Mouse (Mus musculus) intestine, postnatal 0 days (tissue): ENCODE data around the gene Atp5d. TPM values are rescaled to one million over a fixed set of nuclear protein-coding genes. Genes with fewer than 3 reads are reported as not detected.

ENCODE experiments used
- ATAC-seq: fragments of 200-750 bp; cut with Nextera tagmentation; 2 replicates; pipeline ENCODE4 v1.8.0; 2017; ENCODE audit warnings: mild to moderate bottlenecking, moderate TSS enrichment, moderate library complexity
- H3K27ac ChIP-seq: fragments of 300-500 bp; sonication (generic); 2 replicates; pipeline ENCODE4 v1.5.1; 2014; ENCODE audit warnings: mild to moderate bottlenecking, low read depth, low read length, moderate library complexity
- H3K27me3 ChIP-seq: fragments of 300-500 bp; sonication (generic); replicated peaks from 2 replicates; pipeline ENCODE4 v1.6.1; 2014; ENCODE audit warnings: low read length, mixed read lengths; ENCODE audit not compliant: control insufficient read depth, insufficient read depth
- H3K36me3 ChIP-seq: fragments of 300-500 bp; sonication (generic); 2 replicates; pipeline ENCODE4 v1.6.1; 2014; ENCODE audit warnings: mild to moderate bottlenecking, moderate library complexity; ENCODE audit not compliant: control insufficient read depth, insufficient read depth
- H3K4me1 ChIP-seq: fragments of 300-500 bp; sonication (generic); replicated peaks from 2 replicates; pipeline ENCODE4 v1.6.1; 2014; ENCODE audit warnings: antibody characterized with exemption, low read length, mixed read lengths; ENCODE audit not compliant: control insufficient read depth, insufficient read depth
- H3K4me2 ChIP-seq: fragments of 300-500 bp; sonication (generic); replicated peaks from 2 replicates; pipeline ENCODE4 v1.6.1; 2014; ENCODE audit warnings: low read depth, mild to moderate bottlenecking, moderate library complexity
- H3K4me3 ChIP-seq: fragments of 300-500 bp; sonication (generic); 2 replicates; pipeline ENCODE4 v1.5.1; 2014; ENCODE audit warnings: low read depth, low read length
- H3K9ac ChIP-seq: fragments of 300-500 bp; sonication (generic); 2 replicates; pipeline ENCODE4 v1.6.1; 2014; ENCODE audit warnings: mild to moderate bottlenecking, low read depth, low read length
- H3K9me3 ChIP-seq: fragments of 300-500 bp; sonication (generic); 2 replicates; pipeline ENCODE4 v1.6.1; 2016; ENCODE audit warnings: mixed run types; ENCODE audit not compliant: control insufficient read depth
- CTCF ChIP-seq: sonication (generic); IDR thresholded peaks from 2 replicates; pipeline ENCODE4 v1.5.1; 2016; ENCODE audit warnings: low read depth, mild to moderate bottlenecking, control low read depth, antibody characterized with exemption, moderate library complexity
- WGBS: fragments of 180-500 bp; shearing (Covaris S2); extraction: QIAGEN DNeasy Blood & Tissue Kit; methylation state at CpG from one replicate; pipeline ENCODE4 v1.1.7; 2014; 5-methylcytosine and 5-hydroxymethylcytosine counted together
- polyA plus RNA-seq: library from polyadenylated mRNA; unstranded; fragments of >200 nt; fragmentation: Nextera tagmentation; extraction: Ambion mirVana; gene quantifications from 2 replicates; pipeline ENCODE4 v1.2.1, GENCODE M21; 2015

The Atp5d gene
- polyA plus RNA-seq, 1 experiment from 2014 or later = 1,009 TPM

DNA sequence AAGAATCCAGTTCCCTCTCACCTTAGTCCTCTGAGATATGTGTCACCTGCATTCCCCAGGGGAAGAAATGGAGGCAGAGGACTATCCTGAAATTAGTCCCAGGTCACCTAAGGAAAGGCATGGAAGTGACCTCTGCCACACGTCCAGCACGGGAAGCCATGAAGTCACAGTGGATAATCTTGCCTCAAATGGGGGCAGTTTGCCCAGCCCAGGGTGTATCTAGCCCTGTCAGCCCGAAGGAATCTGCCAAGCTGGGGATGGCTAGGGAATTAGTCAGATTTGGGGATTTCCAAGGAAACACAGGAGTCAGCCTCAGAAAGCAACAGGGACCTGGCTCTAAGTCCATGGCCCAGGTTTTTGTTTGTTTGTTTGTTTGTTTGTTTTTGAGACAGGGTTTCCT lies 34.3 kb upstream of the Atp5d start:
- no peak for ATAC-seq
- TF ChIP-seq CTCF = no peak
- no peak overlapping the region for H3K4me2 ChIP-seq
- H3K9me3 ChIP-seq = no peaks in the 10 kb centered on the region
- no peaks in the 10 kb centered on the region for H3K36me3 ChIP-seq
- WGBS = 82% methylated on average over 3 of the region's 3 CpGs
- no peak overlapping the region for H3K27ac ChIP-seq
- H3K9ac ChIP-seq = no peak overlapping the region
- H3K4me3 ChIP-seq = no peak overlapping the region
- no peaks in the 10 kb centered on the region for H3K27me3 ChIP-seq
- H3K4me1 ChIP-seq = peaks cover 6% of the 10 kb centered on the region; the same call in 1 of the 2 replicates

DNA sequence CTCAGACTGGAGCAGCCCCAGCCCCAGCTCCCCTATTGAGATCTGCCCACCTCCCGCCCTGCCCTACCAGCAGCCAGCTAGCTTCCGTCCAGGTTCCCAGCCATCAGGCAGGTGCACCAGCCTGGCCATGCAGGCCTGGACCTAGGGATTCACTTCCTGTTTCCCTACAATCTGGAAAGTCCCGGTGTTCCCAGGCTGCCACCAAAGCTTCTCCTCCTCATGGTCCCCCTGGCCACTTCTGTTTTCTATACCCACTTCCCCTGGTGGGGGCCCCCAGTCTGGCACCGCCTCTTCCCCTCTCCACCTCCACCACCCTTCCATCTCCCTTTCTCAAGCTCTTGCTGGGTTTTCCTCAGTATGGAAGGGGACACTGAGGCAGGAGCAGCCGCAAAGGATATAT lies 33.0 kb upstream of the Atp5d start, which contains the start of gene Sbno2:
Gene Sbno2 (minus strand): TSS at position 112 of the 400 bp plus-strand sequence.
- Histone ChIP-seq H3K4me3 (no peak within 1 kb of the TSS), H3K9me3 (no peaks in the 10 kb centered on the region), H3K4me1 (peaks cover 6% of the 10 kb centered on the region; the same call in 1 of the 2 replicates), H3K27ac (no peak within 1 kb of the TSS), H3K36me3 (no peaks in the 10 kb centered on the region), H3K27me3 (no peaks in the 10 kb centered on the region), H3K9ac (no peak within 1 kb of the TSS; the same call in 1 of the 2 replicates), H3K4me2 (peak within 1 kb of the TSS; percentile 41)
- no peak for ATAC-seq
- 64% methylated on average over 5 of the region's 5 CpGs for WGBS
- TF ChIP-seq CTCF = no peak

DNA sequence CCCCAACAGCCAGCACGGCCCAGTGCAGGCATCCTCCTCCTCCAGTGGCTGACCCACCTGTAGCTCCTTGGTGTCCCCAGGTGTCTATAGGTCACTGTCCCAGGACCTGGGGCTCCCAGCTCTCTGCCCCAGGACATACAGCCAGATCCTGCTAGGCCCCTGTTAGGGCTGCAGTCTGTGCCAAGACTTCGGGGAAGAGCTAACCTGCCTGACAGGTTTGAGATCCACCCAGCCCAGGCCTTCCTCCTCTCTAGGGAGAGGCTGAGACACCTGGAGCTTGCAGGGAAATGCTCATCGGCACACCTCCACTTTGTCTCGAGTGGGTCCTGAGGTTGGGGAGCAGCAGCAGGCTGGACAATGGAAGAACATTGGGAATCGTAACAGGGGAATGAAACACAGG lies 32.5 kb upstream of the Atp5d start:
- Histone ChIP-seq H3K9me3 (no peaks in the 10 kb centered on the region), H3K4me1 (peaks cover 6% of the 10 kb centered on the region; the same call in 1 of the 2 replicates), H3K27ac (no peak overlapping the region), H3K9ac (no peak overlapping the region; the same call in 1 of the 2 replicates), H3K4me2 (peak overlapping the region; percentile 41), H3K27me3 (no peaks in the 10 kb centered on the region), H3K36me3 (no peaks in the 10 kb centered on the region), H3K4me3 (no peak overlapping the region)
- peak; percentile 41 for ATAC-seq
- no peak for TF ChIP-seq CTCF
- 42% methylated on average over 5 of the region's 5 CpGs for WGBS

DNA sequence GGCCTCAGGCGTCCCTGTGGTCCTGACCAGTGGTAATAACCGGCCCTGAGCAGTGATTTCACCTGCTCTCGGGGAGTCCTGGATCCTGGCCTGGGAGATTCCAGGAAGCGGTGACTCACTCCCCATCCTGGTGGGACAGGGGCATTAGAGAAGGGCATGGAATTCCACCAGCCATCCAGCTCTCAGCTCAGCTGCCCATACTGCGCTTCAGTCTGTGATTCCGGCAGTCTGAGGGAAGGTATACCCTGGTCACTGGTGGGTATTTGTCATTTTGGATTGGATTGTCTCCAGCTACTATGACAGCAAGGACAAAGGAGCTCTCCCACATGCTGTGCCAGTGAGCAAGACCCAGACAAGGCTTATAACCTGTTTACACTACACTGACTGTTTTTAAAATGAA lies 30.8 kb upstream of the Atp5d start:
- H3K9me3 ChIP-seq = no peaks in the 10 kb centered on the region
- TF ChIP-seq CTCF = no peak
- H3K27me3 ChIP-seq = no peaks in the 10 kb centered on the region
- no peak overlapping the region for H3K9ac ChIP-seq
- WGBS = 62% methylated on average over 6 of the region's 6 CpGs
- no peaks in the 10 kb centered on the region for H3K36me3 ChIP-seq
- H3K4me3 ChIP-seq = no peak overlapping the region
- H3K4me2 ChIP-seq = no peak overlapping the region
- ATAC-seq = no peak
- no peaks in the 10 kb centered on the region; the same call in 1 of the 2 replicates for H3K4me1 ChIP-seq
- no peak overlapping the region; the same call in 1 of the 2 replicates for H3K27ac ChIP-seq

DNA sequence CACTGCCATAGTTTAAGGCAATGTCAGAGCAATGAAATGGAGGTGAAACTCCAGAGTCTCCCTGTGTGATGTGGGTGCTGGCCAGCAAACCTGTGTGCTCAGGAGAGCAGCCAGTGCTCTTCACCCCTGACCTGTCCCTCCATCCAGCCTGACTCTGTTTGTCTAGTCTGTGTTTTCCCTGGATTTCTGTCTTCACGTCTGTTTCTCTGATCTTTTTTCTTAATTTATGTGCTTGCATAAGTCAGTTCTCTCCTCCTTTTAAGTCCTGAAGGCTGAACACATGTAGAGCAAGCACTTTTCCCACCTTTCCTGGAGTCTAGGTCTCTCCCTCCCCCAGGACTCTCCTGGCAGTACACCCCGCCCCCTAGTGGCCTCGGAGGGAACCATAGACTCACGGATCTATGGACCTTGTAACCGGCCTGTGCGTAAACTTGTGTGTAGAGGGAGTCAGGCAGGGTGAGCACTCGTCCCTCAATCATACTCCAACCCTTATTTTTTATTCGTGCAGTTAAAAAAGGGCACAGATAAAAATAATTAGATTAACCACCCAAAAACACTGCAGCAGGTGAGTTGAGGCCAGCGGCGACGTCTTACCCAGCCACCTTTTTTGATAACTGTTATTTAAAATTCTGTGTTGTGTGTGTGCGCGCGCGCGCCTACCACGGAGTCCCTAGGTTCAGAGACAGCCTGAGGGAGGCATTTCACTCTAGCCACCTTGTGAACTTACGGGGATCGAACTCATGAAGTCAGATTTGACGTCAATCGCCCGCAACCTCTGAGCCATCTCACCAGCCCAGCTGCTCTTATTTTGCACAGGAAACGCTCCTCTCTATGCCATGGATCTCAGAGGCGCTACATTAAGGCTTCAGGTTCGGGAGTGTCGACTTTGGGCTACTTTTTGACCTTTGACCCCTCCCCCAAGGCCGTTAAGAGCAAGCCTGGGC lies 23.8 kb upstream of the Atp5d start:
- WGBS = 3% methylated on average over 27 of the region's 27 CpGs
- H3K4me3 ChIP-seq = peak overlapping the region; percentile 46
- ATAC-seq = peak; percentile 55

DNA sequence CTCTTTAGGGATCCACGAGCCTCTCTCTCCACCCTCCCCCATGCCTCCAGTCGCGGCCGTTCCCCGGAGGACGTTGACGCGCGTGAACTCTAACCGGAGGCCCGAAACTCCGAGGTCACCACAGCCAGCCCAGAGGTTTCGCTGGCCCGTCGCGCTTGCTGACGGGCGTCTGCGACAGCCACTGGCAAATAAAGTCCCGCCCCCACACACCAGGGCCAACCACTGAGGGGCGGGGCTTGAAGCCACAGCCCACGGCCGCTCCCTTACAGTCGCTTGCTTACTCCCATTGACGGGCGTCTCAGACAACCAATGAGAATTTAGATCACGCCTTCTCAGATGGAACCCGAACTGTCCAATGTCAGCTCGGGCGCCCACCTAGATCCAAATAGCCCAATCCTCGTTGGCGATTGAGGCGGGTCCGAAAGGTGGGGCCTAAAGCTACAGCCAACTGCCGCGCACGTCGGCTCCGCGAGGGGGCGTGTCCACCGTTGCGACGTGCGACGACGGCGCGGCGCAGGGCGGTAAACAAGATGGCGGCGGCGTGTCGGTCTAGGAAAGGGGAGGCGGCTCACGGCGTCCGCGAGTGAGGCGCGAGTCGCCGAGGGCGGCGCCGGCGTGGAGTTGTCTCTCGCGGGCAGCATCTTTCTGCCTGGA lies 23.0 kb upstream of the Atp5d start, which contains the start of gene Stk11:
Gene Stk11 (plus strand): TSS at position 514 of the 654 bp plus-strand sequence.
- H3K27ac ChIP-seq = peak within 1 kb of the TSS; percentile 91
- no peaks in the 10 kb centered on the region; the same call in 1 of the 2 replicates for H3K4me1 ChIP-seq
- H3K4me2 ChIP-seq = peak within 1 kb of the TSS; percentile 87
- WGBS = under 1% methylated on average over 70 of the region's 70 CpGs
- H3K36me3 ChIP-seq = peaks cover 9% of the 10 kb centered on the region; the same call in 1 of the 2 replicates
- peak; percentile 99 for ATAC-seq
- peak within 1 kb of the TSS; percentile 82 for H3K9ac ChIP-seq
- no peaks in the 10 kb centered on the region for H3K27me3 ChIP-seq
- peak within 1 kb of the TSS; percentile 90 for H3K4me3 ChIP-seq
- H3K9me3 ChIP-seq = no peaks in the 10 kb centered on the region
- TF ChIP-seq CTCF = peak; percentile 55

More for the DNA sequence above, 23.8 kb upstream of the Atp5d start:
- H3K4me1 ChIP-seq = no peaks in the 10 kb centered on the region; the same call in 1 of the 2 replicates
- TF ChIP-seq CTCF = peak; percentile 97
- peak overlapping the region; percentile 73 for H3K4me2 ChIP-seq
- peak overlapping the region; percentile 49 for H3K9ac ChIP-seq
- H3K27ac ChIP-seq = peak overlapping the region; percentile 91
- H3K36me3 ChIP-seq = peaks cover 3% of the 10 kb centered on the region; the same call in 1 of the 2 replicates
- no peaks in the 10 kb centered on the region for H3K9me3 ChIP-seq
- H3K27me3 ChIP-seq = no peaks in the 10 kb centered on the region
